Mouse (Mus musculus): Measurements from ENCODE around the gene Blmh. TPM values are rescaled to one million over a fixed set of nuclear protein-coding genes. Genes with fewer than 3 reads are reported as not detected.
"Not testable (repeated sequence)": the region's sequence is repeated elsewhere in the genome, so short reads cannot be mapped to it uniquely, and the experiment has no call there.

Blmh gene
- total RNA-seq, 2 experiments from 2014 or later = 66.1 to 74.4 TPM

GRCm38 (mm10) chr11:76916539-76917229 lies 7.9 kb upstream of the Blmh start:
- DNase-seq = no peak

GRCm38 (mm10) chr11:76917230-76917548 lies 7.4 kb upstream of the Blmh start:
- DNase-seq = no peak

DNA sequence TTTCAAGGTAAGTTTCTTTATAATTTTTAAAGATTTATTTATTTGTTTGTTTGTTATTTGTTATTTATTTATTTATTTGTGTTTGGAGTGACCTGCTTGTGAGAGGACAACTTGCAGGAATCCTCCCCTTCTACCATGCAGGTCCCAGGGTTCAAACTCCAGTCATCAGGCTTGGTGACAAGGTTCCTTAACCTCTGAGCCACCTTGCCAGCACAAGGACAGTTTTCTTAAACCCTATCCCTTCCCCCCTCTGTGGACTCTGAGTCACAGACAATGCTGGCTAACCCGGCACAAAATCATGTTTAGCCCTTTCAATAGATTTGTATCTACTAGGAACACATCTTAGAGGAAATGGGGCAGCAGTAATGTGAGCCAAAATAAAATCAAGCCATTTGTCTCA lies 4.0 kb upstream of the Blmh start:
- no peak for DNase-seq

DNA sequence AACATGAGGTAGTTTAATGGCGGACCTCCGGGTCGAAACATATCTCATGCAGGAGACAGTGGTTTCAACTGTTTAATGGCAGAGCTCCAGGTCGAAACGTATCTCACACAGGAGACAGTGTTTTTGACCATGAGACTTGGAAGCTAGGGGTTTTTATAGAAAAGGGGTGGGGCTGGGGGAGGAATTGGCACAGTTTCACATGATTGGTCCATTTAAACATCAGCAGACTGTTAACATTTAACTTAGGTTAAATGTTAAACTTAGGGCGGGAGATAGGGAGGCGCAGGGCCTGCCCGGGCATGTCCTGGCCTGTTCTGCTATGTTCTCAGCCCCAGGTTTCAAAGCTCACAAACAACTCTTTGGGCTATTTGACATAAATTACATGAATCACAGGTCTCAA lies 4.0 kb downstream of the Blmh start:
- not testable (repeated sequence) for DNase-seq

- no peak for DNase-seq
Observed at GRCm38 (mm10) chr11:76933209-76933608, 8.6 kb downstream of the Blmh start.

- DNase-seq = no peak
Observed at GRCm38 (mm10) chr11:76936578-76936977, 12.0 kb downstream of the Blmh start.

- DNase-seq = no peak
Observed at GRCm38 (mm10) chr11:76944839-76945238, 20.2 kb downstream of the Blmh start.

- DNase-seq = peak; percentile 97
Observed at GRCm38 (mm10) chr11:76945386-76946202, 21.0 kb downstream of the Blmh start.

DNA sequence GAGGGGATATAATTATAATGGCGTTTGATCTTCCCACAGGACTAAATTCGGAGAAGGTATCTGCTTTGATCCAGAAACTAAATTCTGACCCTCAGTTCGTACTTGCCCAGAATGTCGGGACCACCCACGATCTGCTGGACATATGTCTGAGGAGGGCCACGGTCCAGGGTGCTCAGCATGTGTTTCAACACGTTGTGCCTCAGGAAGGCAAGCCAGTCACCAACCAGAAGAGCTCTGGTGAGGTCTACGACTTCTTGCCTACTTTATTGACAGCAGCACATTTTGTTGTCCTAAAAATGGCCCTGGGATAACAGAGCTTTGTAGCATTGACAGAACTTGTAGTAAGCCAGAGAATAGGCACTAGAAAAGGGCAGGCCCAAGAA lies 21.6 kb downstream of the Blmh start:
- DNase-seq = peak; percentile 12

GRCm38 (mm10) chr11:76953536-76953935 lies 28.9 kb downstream of the Blmh start:
- DNase-seq = no peak

- DNase-seq = no peak
Observed at GRCm38 (mm10) chr11:76965703-76966102, 41.1 kb downstream of the Blmh start.

DNA sequence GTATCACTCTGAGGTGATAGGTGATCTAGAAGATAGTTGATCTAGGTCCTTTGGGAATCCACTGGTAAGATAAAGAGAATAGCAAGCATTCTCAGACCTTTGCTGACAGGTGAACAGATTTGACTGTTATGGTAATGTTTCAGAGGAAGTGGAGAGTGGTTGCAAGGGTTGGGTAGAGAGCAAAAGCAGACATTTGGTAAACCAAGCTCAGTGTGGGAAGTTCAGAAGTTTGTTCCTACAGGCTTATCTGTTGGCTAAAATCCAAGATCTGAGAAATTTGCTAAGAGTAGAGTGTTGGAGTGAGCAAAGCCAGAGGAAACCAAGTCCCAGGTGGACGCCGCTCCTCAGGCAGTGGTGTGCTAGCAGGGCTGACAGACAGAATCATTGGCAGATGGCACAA lies 45.7 kb downstream of the Blmh start:
- no peak for DNase-seq

GRCm38 (mm10) chr11:76974680-76975319 lies 50.2 kb downstream of the Blmh start:
- peak; percentile 13 for DNase-seq

DNA sequence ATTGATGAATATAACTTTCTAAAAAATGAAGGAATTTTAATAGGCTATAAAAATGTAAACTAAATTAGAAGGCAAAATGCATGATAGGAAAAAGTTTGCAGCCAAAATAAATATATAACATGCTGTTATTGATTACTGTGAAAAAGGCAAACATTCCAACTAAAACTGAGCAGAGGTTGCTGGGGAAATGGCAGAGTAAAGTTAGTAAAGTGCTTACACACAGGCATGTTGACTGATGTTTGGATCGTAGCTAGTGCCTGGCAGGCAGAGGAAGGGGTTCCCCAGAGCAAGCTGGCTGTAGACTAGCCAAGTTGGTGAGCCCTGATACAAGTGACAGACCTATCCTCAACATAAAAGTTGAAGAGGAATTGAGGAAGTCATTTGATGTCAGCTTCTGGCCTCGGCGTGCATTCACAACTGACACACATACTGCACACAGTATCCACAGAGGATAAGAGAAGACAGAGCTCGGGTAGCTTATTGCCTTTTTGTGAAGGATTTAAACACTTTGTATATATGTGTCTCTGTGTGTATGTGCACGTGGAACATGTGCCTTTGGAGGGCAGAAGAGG lies 57.0 kb downstream of the Blmh start:
- DNase-seq = no peak

DNA sequence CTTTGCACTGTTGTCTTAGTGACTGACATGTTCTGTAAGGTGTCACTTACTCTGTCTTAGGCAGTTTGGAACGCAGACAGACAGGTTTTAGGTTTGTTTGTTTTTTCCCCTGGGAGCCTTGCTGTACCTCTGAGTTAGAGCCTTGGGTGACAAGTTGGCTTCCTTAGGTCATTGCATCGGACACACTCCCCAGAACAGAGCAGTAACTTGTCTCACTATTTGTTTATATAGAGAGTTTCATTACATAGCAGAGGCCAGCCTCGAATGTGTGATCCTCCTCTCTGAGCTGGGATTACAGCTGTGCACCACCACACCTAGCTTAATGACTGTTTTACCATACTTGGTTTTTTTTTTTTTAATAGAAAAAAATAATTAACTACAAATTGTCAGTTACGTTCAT lies 57.8 kb downstream of the Blmh start:
- DNase-seq = no peak

DNA sequence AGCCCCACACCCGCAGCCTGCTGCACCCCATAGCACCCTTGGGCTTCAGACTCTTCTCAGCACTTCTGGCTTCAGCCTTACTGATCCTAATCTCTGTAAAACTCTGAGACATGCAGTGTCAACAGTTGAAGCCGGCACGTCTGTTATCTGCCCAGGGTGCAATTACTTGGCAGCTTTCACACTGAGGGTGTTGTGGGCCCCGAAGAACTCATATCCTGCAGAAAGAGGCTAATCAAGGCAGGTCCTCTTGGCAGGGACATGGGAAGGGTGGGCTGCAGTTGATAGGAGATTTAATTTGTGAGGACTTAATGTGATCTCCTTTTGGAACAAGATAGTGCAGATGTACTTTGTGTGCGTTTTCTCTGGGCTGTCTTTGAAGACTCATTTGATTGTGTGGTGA lies 59.0 kb downstream of the Blmh start:
- no peak for DNase-seq

GRCm38 (mm10) chr11:76984173-76984572 lies 59.6 kb downstream of the Blmh start:
- DNase-seq = no peak

DNA sequence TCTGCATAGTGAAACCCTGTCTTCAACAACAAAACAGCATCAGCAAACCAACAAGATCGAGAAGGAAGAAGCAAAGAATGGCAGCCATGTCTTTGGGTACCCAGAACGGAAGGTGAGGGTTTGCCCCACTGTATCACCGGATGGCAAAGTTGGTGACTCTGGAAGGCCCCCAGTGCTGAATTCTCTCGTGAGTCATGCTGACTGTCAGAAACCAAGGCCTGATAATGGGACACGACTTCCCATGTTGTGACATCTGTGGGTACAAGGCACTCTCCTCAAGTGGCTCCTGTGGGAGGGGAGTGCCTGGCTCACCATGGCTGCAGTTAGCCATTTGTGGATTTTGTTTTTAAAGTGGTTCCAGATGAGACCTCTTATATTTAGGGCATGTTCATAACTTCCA lies 66.2 kb downstream of the Blmh start:
- no peak for DNase-seq

DNA sequence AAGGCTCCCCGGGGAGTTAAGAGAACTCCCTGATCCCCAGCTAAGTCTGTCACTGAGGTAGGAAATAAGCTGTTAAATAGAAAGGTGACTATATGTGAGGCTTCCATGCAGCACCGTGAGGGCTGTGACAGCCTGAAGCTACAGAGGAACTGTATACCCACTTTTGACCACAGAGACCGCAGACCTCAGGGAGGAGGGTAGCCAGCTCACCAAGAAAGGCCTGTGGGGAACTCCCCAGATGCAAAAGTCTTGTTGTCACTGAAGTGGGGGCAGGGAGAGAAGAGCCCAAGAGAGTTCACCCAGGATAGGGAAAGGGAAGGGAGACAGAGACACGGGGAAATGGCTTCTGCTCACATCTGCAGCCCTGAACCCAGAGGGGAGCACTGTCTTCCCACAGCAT lies 68.3 kb downstream of the Blmh start:
- no peak for DNase-seq

DNA sequence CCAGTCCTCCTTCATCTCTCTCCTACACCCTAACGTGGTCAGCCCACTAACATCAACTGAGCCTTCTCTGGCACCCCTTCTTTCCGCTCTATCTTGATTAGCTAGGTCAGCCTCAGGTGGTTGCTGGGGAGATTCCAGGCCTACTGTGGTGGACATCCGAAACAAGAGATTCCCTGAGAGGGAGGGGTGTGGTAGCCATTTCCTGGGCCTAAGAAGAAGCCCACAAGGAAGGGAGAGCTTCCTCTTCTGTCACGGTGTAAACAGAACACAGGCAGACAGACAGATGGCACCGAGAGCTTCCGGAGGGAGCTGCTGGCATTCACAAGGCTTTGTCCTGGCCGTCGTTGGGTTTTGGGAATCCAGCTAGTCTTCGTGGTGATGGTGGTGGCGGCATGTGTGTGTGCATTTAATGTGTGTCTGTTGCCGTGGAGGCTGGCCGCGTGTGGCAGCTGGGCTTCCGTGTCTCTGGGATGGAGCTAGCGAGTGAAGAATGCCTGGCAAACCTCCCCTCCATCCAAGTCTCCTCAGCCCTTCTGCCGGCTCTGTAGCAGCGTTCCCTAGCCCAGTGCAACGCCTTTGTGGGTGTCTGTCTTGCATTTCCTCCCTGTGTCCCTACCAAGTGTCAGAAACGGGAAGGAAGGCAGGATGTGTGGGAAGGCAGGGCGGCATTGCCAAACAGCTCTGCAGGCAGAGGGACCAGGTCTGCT lies 71.5 kb downstream of the Blmh start:
- no peak for DNase-seq

- peak; percentile 88 for DNase-seq
Observed at GRCm38 (mm10) chr11:76997305-76997704, 72.7 kb downstream of the Blmh start.

DNA sequence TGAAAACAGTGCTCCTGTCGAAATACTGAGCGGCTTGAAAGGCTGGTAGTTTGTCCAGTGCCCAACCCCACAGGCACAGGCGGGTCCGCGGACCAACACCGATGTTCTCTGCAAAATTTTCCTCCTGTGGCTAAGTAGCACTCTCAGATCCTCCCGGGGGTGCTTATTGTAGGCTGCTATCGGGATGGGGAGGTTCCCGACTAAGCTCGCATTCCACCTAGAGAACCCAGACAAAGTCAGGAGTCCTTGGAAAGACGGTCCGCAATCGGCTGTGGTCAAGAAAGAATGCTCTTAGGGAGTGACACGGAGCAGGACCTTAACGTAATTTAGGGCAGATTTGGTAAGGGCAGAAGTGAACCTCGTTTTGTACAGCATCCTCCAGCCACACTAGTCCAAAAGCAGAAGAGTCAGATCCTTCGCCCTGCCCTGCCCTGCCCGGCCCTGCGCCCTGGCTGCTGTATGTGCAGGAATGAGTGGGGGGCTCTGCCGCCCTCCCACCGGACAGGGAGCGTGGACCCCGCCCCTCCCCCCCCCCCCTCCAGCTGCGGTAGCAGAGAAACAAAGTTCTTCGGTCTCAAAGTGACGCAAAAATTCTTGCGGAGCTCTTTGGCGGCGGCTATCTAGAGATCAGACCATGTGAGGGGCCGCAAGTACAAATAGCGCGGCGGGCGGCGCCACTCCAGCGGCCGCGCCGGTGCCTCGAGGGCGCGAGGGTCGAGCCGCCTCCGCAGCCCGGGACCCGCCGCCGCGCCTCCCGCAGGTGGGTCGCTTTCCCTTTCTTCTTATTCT lies 73.5 kb downstream of the Blmh start, which contains the start of gene Slc6a4:
Gene Slc6a4 (plus strand): TSS at position 688 of the 789 bp plus-strand sequence.
- no peak for DNase-seq

All from heart, postnatal 4 days (tissue).